Mouse (Mus musculus): ENCODE results near the gene Sart3. TPM values are rescaled to one million over a fixed set of nuclear protein-coding genes. Genes with fewer than 3 reads are reported as not detected.

The Sart3 gene
- total and polyA plus RNA-seq, 3 experiments: 10.2 to 14.4 (median 12.2) TPM

DNA sequence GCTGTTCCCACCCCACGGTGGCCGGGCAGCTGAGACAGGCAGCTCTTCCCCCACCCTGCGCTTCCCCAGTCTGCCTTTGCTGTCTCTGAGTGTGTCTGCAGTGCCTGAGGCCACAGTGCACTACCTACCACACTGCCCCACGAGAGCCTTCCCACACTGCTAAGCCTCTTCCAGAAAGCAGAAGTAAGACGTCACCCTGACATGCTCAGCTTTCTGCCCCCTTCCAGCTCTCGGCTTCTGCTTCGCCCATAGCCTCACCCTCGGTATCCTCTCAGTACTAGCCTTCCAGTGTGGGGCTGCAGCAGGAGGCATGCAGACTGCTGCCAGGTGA is 4.6 kb upstream of the Sart3 start:
- intact Hi-C loops (cut with DNase I): no loop called here

DNA sequence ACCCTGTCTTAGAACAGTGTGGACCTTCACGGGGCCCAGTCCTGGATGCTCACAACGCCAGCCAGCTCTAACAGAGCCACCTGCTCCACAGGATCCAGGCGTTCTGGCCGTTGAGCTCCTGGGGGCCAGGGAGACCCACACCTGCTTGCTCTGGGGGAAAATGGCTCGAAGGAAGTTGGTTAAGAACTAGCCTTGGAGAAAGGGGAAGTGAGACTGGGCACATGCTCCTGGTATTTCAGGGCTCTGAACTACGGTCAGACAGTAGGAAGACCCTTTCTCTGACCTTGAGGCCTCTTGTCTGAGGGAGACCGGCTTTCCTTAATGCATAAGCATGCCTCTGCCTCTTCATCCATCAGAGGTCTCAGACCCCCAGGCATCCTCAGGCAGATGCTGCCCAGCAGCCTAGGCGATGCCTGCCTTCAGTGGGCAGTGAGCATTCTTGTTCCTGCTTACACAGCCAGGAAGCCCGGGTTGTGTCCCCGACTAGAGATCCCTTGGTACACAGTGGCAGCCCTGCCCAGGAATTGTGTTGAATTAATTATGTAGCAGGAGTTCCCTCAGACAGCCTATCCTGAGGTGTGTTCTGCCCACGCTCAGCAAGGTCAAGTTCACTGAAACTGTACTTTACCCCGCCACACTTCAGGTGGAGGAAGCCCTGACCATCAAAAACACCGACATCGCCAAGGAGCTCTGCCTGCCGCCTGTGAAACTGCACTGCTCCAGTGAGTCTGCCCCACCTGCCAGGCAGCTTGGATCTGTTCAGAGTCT is 4.0 kb upstream of the Sart3 start:
- no peak overlapping the region for H3K9ac ChIP-seq (ENCODE audit: low read depth, low read length)
- no peaks in the 10 kb centered on the region for H3K36me3 ChIP-seq (ENCODE audit: control insufficient read depth, insufficient read depth, low read length)
- 90% methylated on average over 15 of the region's 15 CpGs for WGBS
- intact Hi-C loops (cut with DNase I): no loop called here
- no peak overlapping the region; the same call in 1 of the 2 replicates for H3K27ac ChIP-seq
- peaks cover under 1% of the 10 kb centered on the region for H3K79me2 ChIP-seq (replicated peaks; ENCODE audit: control insufficient read depth, insufficient read depth, low read length)
- no peak overlapping the region for H3K4me3 ChIP-seq
- TF ChIP-seq POLR2A (IDR thresholded peaks at IDR 0.05; ENCODE audit: insufficient read depth, low read depth, low read length) (no peak), EP300 (IDR thresholded peaks at IDR 0.05; ENCODE audit: insufficient read depth, low read depth, low read length) (no peak), CTCF (IDR thresholded peaks at IDR 0.05) (no peak)
- H3K4me1 ChIP-seq (ENCODE audit: control insufficient read depth, insufficient read depth, low read length): no peaks in the 10 kb centered on the region
- DNase-seq: peak in 1 of 2 experiments; percentile 35
- H3K27me3 ChIP-seq (ENCODE audit: control insufficient read depth, insufficient read depth, low read length): no peaks in the 10 kb centered on the region

More for the DNA sequence above, 4.6 kb upstream of the Sart3 start:
- no peaks in the 10 kb centered on the region for H3K79me2 ChIP-seq (replicated peaks; ENCODE audit: control insufficient read depth, insufficient read depth, low read length)
- no peak for TF ChIP-seq EP300 (IDR thresholded peaks at IDR 0.05; ENCODE audit: insufficient read depth, low read depth, low read length)
- no peak for TF ChIP-seq POLR2A (IDR thresholded peaks at IDR 0.05; ENCODE audit: insufficient read depth, low read depth, low read length)
- TF ChIP-seq CTCF (IDR thresholded peaks at IDR 0.05): no peak
- WGBS: 88% methylated on average over 8 of the region's 8 CpGs
- H3K9ac ChIP-seq (ENCODE audit: low read depth, low read length): no peak overlapping the region
- no peaks in the 10 kb centered on the region for H3K36me3 ChIP-seq (ENCODE audit: control insufficient read depth, insufficient read depth, low read length)
- no peaks in the 10 kb centered on the region for H3K27me3 ChIP-seq (ENCODE audit: control insufficient read depth, insufficient read depth, low read length)
- no peak overlapping the region for H3K27ac ChIP-seq
- peak in 1 of 2 experiments; percentile 60 for DNase-seq
- H3K4me1 ChIP-seq (ENCODE audit: control insufficient read depth, insufficient read depth, low read length): no peaks in the 10 kb centered on the region
- no peak overlapping the region for H3K4me3 ChIP-seq

DNA sequence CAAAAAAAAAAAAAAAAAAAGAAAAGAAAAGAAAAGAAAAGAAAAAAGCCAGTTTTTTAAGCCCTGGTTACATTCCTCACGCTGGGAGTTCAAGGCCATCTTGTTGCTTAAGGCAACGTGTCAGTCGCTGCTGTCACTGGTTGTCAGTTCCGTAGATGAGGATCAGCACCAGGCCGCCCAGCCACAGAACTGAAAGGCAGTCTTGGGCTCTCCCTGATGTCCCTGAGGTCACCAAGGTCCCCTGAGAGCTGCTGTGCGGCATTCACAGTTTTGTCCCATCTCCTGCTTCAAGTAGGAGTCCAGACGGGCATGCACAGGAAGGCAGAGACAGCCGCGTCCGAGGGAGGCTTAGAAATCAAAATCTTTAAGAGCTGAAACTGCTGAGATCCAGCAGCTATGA is 3.3 kb upstream of the Sart3 start:
- no peak overlapping the region for H3K9ac ChIP-seq (ENCODE audit: low read depth, low read length)
- intact Hi-C loops (cut with DNase I): no loop called here
- no peaks in the 10 kb centered on the region for H3K36me3 ChIP-seq (ENCODE audit: control insufficient read depth, insufficient read depth, low read length)
- H3K4me1 ChIP-seq (ENCODE audit: control insufficient read depth, insufficient read depth, low read length): no peaks in the 10 kb centered on the region
- WGBS: 89% methylated on average over 10 of the region's 10 CpGs
- no peak overlapping the region for H3K27ac ChIP-seq
- H3K4me3 ChIP-seq: no peak overlapping the region
- H3K27me3 ChIP-seq (ENCODE audit: control insufficient read depth, insufficient read depth, low read length): no peaks in the 10 kb centered on the region
- TF ChIP-seq POLR2A (IDR thresholded peaks at IDR 0.05; ENCODE audit: insufficient read depth, low read depth, low read length) (no peak), CTCF (IDR thresholded peaks at IDR 0.05) (no peak), EP300 (IDR thresholded peaks at IDR 0.05; ENCODE audit: insufficient read depth, low read depth, low read length) (no peak)
- H3K79me2 ChIP-seq (replicated peaks; ENCODE audit: control insufficient read depth, insufficient read depth, low read length): peaks cover 5% of the 10 kb centered on the region
- DNase-seq: no peak

DNA sequence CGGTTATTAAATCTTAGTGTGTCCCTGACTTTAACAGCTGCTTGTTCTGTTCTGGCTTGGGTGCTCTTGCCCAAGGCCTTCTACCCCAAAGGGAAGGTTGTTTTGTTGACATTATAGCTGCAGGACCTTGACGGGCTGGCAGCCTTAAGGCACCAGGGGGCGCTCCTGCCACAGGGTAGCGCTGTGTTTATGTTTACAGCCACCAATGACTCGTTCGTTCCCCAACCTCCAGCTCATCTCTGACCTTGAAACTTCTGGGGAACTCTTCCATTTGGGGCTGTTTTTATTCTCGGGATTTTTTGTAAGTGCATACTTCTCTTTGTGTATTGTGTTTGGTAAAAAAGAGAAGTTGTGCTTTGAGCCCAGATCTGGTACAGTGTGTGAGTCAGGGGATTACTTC is 1.4 kb upstream of the Sart3 start:
- peak; percentile 83 for TF ChIP-seq EP300 (IDR thresholded peaks at IDR 0.05; ENCODE audit: insufficient read depth, low read depth, low read length)
- TF ChIP-seq POLR2A (IDR thresholded peaks at IDR 0.05; ENCODE audit: insufficient read depth, low read depth, low read length): no peak
- TF ChIP-seq CTCF (IDR thresholded peaks at IDR 0.05): peak; percentile 97
- Histone ChIP-seq H3K4me1 (ENCODE audit: control insufficient read depth, insufficient read depth, low read length) (no peaks in the 10 kb centered on the region), H3K4me3 (peak overlapping the region; percentile 96), H3K27me3 (ENCODE audit: control insufficient read depth, insufficient read depth, low read length) (no peaks in the 10 kb centered on the region), H3K36me3 (ENCODE audit: control insufficient read depth, insufficient read depth, low read length) (no peaks in the 10 kb centered on the region), H3K9ac (ENCODE audit: low read depth, low read length) (no peak overlapping the region), H3K79me2 (replicated peaks; ENCODE audit: control insufficient read depth, insufficient read depth, low read length) (peaks cover 9% of the 10 kb centered on the region), H3K27ac (peak overlapping the region; percentile 82)
- intact Hi-C loops (cut with DNase I): loop anchor here (1.0 to 5.0 kb wide), 4 partner anchors 42 to 669 kb away; partner anchors contain the start of genes Mmab, Mvk and Ssh1
- DNase-seq: peak; percentile 86 to 91
- WGBS: under 1% methylated on average over 7 of the region's 7 CpGs

DNA sequence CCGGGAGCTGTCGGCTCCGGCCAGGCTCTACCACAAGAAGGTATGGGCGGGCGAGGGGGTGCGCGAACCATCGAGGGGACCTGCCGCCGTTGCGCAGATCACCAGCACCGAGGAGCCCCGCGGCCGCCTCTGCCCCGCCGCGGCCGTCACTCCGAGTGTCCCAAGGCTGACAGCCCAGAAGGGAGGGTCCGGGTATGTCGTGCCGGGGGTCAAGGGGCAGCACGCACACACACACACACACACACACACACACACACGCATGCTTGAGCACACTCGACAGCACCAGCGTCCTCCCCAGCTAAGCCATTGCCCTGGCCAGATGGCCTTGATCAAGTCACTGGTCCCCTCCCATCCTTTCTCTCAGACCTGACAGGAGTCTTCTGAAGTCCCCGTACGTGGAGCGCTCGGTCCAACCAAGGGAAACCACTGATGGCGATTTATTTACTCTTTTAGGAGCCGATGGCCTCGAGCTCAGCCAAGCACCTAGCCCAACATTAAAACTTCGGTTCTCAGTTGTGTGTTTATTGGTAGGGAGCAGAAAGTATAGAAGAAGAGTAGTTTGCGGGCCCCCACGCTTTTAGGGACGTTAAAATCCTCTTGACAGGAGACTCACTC is 702 bp upstream of the Sart3 start:
- Histone ChIP-seq H3K27ac (peak overlapping the region; percentile 82), H3K4me1 (ENCODE audit: control insufficient read depth, insufficient read depth, low read length) (no peaks in the 10 kb centered on the region), H3K9ac (ENCODE audit: low read depth, low read length) (peak overlapping the region; percentile 86), H3K27me3 (ENCODE audit: control insufficient read depth, insufficient read depth, low read length) (no peaks in the 10 kb centered on the region), H3K36me3 (ENCODE audit: control insufficient read depth, insufficient read depth, low read length) (no peaks in the 10 kb centered on the region), H3K79me2 (replicated peaks; ENCODE audit: control insufficient read depth, insufficient read depth, low read length) (peaks cover 12% of the 10 kb centered on the region), H3K4me3 (peak overlapping the region; percentile 96)
- TF ChIP-seq POLR2A (IDR thresholded peaks at IDR 0.05; ENCODE audit: insufficient read depth, low read depth, low read length) (no peak), EP300 (IDR thresholded peaks at IDR 0.05; ENCODE audit: insufficient read depth, low read depth, low read length) (no peak), CTCF (IDR thresholded peaks at IDR 0.05) (no peak)
- under 1% methylated on average over 21 of the region's 38 CpGs for WGBS
- no peak for DNase-seq
- intact Hi-C loops (cut with DNase I): loop anchor here (5.0 kb wide), 3 partner anchors 179 to 669 kb away; partner anchors contain the start of genes Mmab, Mvk and Ssh1
